Mouse (Mus musculus): Measurements from ENCODE around the gene Zfp423. TPM values are rescaled to one million over a fixed set of nuclear protein-coding genes. Genes with fewer than 3 reads are reported as not detected.

Gene Zfp423
- polyA plus RNA-seq, 1 experiment from 2014 or later = 7.5 TPM

DNA sequence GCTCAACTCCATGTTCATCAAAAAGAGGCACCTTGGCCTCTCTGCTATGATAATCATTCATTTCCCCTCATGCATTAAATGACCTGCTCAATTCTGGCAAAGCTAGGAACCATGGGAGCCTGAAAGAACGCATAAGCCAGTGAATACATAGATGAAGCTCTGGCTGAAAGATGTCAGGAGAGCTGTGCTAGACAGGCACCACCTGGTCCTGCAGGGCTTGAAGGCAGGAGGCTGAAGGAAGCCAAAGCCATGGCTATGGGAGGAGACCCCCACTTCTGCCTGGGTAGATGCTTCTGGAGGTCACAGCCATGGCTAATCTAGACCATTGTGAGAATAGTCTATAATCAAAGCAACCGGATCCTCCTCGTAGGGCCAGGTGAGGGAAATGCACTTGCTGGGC lies 183.5 kb downstream of the Zfp423 start:
- Histone ChIP-seq H3K27me3 (ENCODE audit: control insufficient read depth, insufficient read depth, low read depth, low read length) (no peaks in the 10 kb centered on the region), H3K27ac (ENCODE audit: low read length) (no peak overlapping the region), H3K9me3 (ENCODE audit: control insufficient read depth, low read length) (no peaks in the 10 kb centered on the region), H3K9ac (ENCODE audit: low read length) (no peak overlapping the region), H3K4me2 (ENCODE audit: low read depth, low read length) (no peak overlapping the region), H3K4me3 (ENCODE audit: low read length) (no peak overlapping the region), H3K4me1 (replicated peaks; ENCODE audit: control insufficient read depth, insufficient read depth, low read length) (0 out of 2 replicates have a peak, but pooled peaks cover 2% of the 10 kb centered on the region), H3K36me3 (ENCODE audit: control insufficient read depth, insufficient read depth, low read length) (no peaks in the 10 kb centered on the region)
- WGBS = 77% methylated on average over 3 of the region's 3 CpGs
- no peak for ATAC-seq (ENCODE audit: low read depth)

GRCm38 (mm10) chr8:87774966-87775365 lies 184.4 kb downstream of the Zfp423 start:
- no peak overlapping the region for H3K4me2 ChIP-seq (ENCODE audit: low read depth, low read length)
- no peaks in the 10 kb centered on the region for H3K36me3 ChIP-seq (ENCODE audit: control insufficient read depth, insufficient read depth, low read length)
- 74% methylated on average over 2 of the region's 2 CpGs for WGBS
- no peaks in the 10 kb centered on the region for H3K9me3 ChIP-seq (ENCODE audit: control insufficient read depth, low read length)
- no peak for ATAC-seq (ENCODE audit: low read depth)
- no peak overlapping the region for H3K9ac ChIP-seq (ENCODE audit: low read length)
- no peaks in the 10 kb centered on the region for H3K27me3 ChIP-seq (ENCODE audit: control insufficient read depth, insufficient read depth, low read depth, low read length)
- H3K4me3 ChIP-seq (ENCODE audit: low read length) = no peak overlapping the region
- H3K4me1 ChIP-seq (replicated peaks; ENCODE audit: control insufficient read depth, insufficient read depth, low read length) = 0 out of 2 replicates have a peak, but pooled peaks cover 2% of the 10 kb centered on the region
- H3K27ac ChIP-seq (ENCODE audit: low read length) = no peak overlapping the region

DNA sequence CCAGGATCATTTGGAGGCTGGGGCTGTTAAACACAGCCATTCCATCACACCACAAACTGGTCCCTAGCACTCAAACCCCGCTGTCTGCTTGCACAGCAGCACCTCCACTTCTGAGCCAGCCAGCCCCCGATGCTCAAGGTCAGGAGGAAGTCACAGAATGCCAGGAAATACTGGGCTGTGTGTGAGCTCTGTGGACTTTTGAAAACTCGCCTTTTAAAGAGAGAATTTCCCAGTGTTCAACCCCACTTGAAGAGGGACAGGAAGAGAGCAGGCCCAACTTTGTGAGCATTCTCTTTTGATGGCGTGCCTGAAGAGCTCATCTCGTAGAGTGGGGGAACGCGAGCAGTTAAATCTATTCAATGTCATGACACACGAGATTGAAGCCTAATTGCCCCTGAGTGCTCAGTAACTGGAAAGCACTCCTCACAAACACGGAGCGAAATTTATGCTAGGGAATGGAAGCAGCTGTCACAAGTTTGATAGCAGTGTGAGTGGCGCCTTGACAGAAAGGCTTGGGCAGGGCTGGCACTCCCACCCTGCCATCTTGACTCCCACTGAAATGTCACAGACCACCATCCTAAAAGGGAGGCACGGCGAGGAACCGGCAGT lies 186.4 kb downstream of the Zfp423 start:
- Histone ChIP-seq H3K4me2 (ENCODE audit: low read depth, low read length) (no peak overlapping the region), H3K4me1 (replicated peaks; ENCODE audit: control insufficient read depth, insufficient read depth, low read length) (0 out of 2 replicates have a peak, but pooled peaks cover 2% of the 10 kb centered on the region), H3K27ac (ENCODE audit: low read length) (no peak overlapping the region), H3K9me3 (ENCODE audit: control insufficient read depth, low read length) (no peaks in the 10 kb centered on the region), H3K4me3 (ENCODE audit: low read length) (no peak overlapping the region), H3K9ac (ENCODE audit: low read length) (no peak overlapping the region), H3K27me3 (ENCODE audit: control insufficient read depth, insufficient read depth, low read depth, low read length) (no peaks in the 10 kb centered on the region), H3K36me3 (ENCODE audit: control insufficient read depth, insufficient read depth, low read length) (no peaks in the 10 kb centered on the region)
- 59% methylated on average over 14 of the region's 14 CpGs for WGBS
- ATAC-seq (ENCODE audit: low read depth) = no peak

GRCm38 (mm10) chr8:87767882-87768281 lies 191.5 kb downstream of the Zfp423 start:
- WGBS = 83% methylated on average over 9 of the region's 9 CpGs
- no peaks in the 10 kb centered on the region for H3K27me3 ChIP-seq (ENCODE audit: control insufficient read depth, insufficient read depth, low read depth, low read length)

DNA sequence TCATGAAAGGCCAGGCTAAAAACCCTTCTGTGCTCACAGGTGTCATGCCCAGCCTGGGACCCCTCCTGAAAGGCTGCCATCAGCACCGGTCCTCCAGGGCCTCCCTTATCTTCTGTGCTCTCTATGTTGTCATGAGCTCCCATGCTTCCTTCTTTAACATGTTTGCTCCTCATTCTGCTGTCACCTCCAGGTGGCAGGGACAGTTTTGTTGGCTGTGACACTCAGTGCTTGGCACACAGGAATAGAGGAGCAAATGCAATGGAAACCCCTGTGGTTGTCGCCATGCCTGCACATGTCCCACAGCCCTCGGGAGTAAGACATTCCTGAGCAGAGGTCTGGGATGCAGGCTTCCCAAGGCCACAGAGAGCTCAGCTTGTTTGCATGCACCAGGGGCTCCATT lies 194.1 kb downstream of the Zfp423 start:
- no peaks in the 10 kb centered on the region for H3K4me1 ChIP-seq (replicated peaks; ENCODE audit: control insufficient read depth, insufficient read depth, low read length)
- no peaks in the 10 kb centered on the region for H3K9me3 ChIP-seq (ENCODE audit: control insufficient read depth, low read length)
- H3K27ac ChIP-seq (ENCODE audit: low read length) = no peak overlapping the region
- no peak overlapping the region for H3K9ac ChIP-seq (ENCODE audit: low read length)
- H3K4me3 ChIP-seq (ENCODE audit: low read length) = no peak overlapping the region
- no peak for ATAC-seq (ENCODE audit: low read depth)
- 66% methylated on average over 3 of the region's 3 CpGs for WGBS
- H3K27me3 ChIP-seq (ENCODE audit: control insufficient read depth, insufficient read depth, low read depth, low read length) = no peaks in the 10 kb centered on the region
- no peak overlapping the region for H3K4me2 ChIP-seq (ENCODE audit: low read depth, low read length)
- no peaks in the 10 kb centered on the region for H3K36me3 ChIP-seq (ENCODE audit: control insufficient read depth, insufficient read depth, low read length)

More at GRCm38 (mm10) chr8:87767882-87768281, 191.5 kb downstream of the Zfp423 start:
- no peak overlapping the region for H3K9ac ChIP-seq (ENCODE audit: low read length)
- H3K36me3 ChIP-seq (ENCODE audit: control insufficient read depth, insufficient read depth, low read length) = no peaks in the 10 kb centered on the region
- ATAC-seq (ENCODE audit: low read depth) = no peak
- H3K4me3 ChIP-seq (ENCODE audit: low read length) = no peak overlapping the region
- no peak overlapping the region for H3K4me2 ChIP-seq (ENCODE audit: low read depth, low read length)
- H3K4me1 ChIP-seq (replicated peaks; ENCODE audit: control insufficient read depth, insufficient read depth, low read length) = no peaks in the 10 kb centered on the region
- no peak overlapping the region for H3K27ac ChIP-seq (ENCODE audit: low read length)
- no peaks in the 10 kb centered on the region for H3K9me3 ChIP-seq (ENCODE audit: control insufficient read depth, low read length)

- no peaks in the 10 kb centered on the region for H3K4me1 ChIP-seq (replicated peaks; ENCODE audit: control insufficient read depth, insufficient read depth, low read length)
- WGBS = 41% methylated on average over 8 of the region's 8 CpGs
Measured at GRCm38 (mm10) chr8:87758750-87759149, 200.6 kb downstream of the Zfp423 start.

DNA sequence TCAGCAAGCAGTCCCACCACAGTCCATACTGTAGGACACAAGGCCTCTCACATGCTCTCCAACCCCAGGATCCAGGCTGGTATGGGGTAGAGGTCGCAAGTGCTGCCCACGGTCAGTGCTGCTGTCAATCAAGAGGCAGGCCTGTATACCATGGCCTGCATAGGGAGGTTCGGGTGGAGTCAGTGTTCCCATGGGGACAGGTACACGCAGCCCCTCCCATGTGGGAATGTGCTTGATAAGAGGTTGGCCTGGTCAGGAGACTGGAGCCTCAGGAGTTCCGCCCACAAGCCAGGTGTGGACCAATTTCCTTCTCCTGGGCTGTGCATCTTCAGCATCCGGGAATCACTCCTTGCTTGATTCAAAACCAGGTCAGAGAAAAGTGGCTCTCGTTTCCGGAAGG lies 204.5 kb downstream of the Zfp423 start:
- Histone ChIP-seq H3K4me2 (ENCODE audit: low read depth, low read length) (no peak overlapping the region), H3K36me3 (ENCODE audit: control insufficient read depth, insufficient read depth, low read length) (no peaks in the 10 kb centered on the region), H3K9me3 (ENCODE audit: control insufficient read depth, low read length) (no peaks in the 10 kb centered on the region), H3K4me1 (replicated peaks; ENCODE audit: control insufficient read depth, insufficient read depth, low read length) (peaks cover 20% of the 10 kb centered on the region), H3K4me3 (ENCODE audit: low read length) (no peak overlapping the region), H3K27me3 (ENCODE audit: control insufficient read depth, insufficient read depth, low read depth, low read length) (no peaks in the 10 kb centered on the region), H3K27ac (ENCODE audit: low read length) (no peak overlapping the region), H3K9ac (ENCODE audit: low read length) (no peak overlapping the region)
- WGBS = 78% methylated on average over 8 of the region's 8 CpGs
- ATAC-seq (ENCODE audit: low read depth) = no peak

More at GRCm38 (mm10) chr8:87758750-87759149, 200.6 kb downstream of the Zfp423 start:
- ATAC-seq (ENCODE audit: low read depth) = peak; percentile 93
- no peak overlapping the region for H3K4me2 ChIP-seq (ENCODE audit: low read depth, low read length)
- H3K4me3 ChIP-seq (ENCODE audit: low read length) = no peak overlapping the region
- H3K9ac ChIP-seq (ENCODE audit: low read length) = no peak overlapping the region
- H3K9me3 ChIP-seq (ENCODE audit: control insufficient read depth, low read length) = no peaks in the 10 kb centered on the region
- H3K27me3 ChIP-seq (ENCODE audit: control insufficient read depth, insufficient read depth, low read depth, low read length) = no peaks in the 10 kb centered on the region
- H3K27ac ChIP-seq (ENCODE audit: low read length) = no peak overlapping the region
- no peaks in the 10 kb centered on the region for H3K36me3 ChIP-seq (ENCODE audit: control insufficient read depth, insufficient read depth, low read length)

DNA sequence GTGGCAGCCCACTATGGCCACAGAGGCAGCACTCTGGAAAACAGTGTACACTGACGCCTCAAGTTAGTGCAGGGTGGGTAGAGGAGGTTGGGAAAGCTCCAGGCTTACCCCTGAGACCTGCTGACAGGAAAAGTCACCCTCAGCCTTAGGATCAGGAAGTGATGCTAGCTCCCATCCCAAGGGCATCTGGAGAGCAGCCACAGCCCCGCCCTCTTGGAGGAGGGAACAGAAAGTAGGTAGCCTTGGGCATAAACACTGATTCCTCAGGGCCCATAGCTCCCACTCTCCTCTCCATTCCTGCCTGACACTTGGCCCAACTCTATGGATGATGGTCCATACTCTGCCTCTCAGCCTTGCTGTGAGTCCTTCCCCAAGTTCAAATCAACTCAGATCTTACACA lies 205.8 kb downstream of the Zfp423 start:
- no peaks in the 10 kb centered on the region for H3K36me3 ChIP-seq (ENCODE audit: control insufficient read depth, insufficient read depth, low read length)
- H3K27me3 ChIP-seq (ENCODE audit: control insufficient read depth, insufficient read depth, low read depth, low read length) = no peaks in the 10 kb centered on the region
- no peak for ATAC-seq (ENCODE audit: low read depth)
- whole genome bisulfite sequencing = 74% methylated on average over 2 of the region's 2 CpGs
- H3K27ac ChIP-seq (ENCODE audit: low read length) = no peak overlapping the region
- H3K4me3 ChIP-seq (ENCODE audit: low read length) = no peak overlapping the region
- H3K4me1 ChIP-seq (replicated peaks; ENCODE audit: control insufficient read depth, insufficient read depth, low read length) = peaks cover 23% of the 10 kb centered on the region
- H3K9ac ChIP-seq (ENCODE audit: low read length) = no peak overlapping the region
- H3K4me2 ChIP-seq (ENCODE audit: low read depth, low read length) = no peak overlapping the region
- H3K9me3 ChIP-seq (ENCODE audit: control insufficient read depth, low read length) = no peaks in the 10 kb centered on the region

GRCm38 (mm10) chr8:87753148-87753547 lies 206.2 kb downstream of the Zfp423 start:
- H3K4me3 ChIP-seq (ENCODE audit: low read length) = no peak overlapping the region
- no peak overlapping the region for H3K4me2 ChIP-seq (ENCODE audit: low read depth, low read length)
- H3K9me3 ChIP-seq (ENCODE audit: control insufficient read depth, low read length) = no peaks in the 10 kb centered on the region
- no peaks in the 10 kb centered on the region for H3K36me3 ChIP-seq (ENCODE audit: control insufficient read depth, insufficient read depth, low read length)
- ATAC-seq (ENCODE audit: low read depth) = 0 out of 2 replicates have a peak, but pooled peaks have one; percentile 19
- WGBS = 62% methylated on average over 8 of the region's 8 CpGs
- H3K27ac ChIP-seq (ENCODE audit: low read length) = no peak overlapping the region
- no peak overlapping the region for H3K9ac ChIP-seq (ENCODE audit: low read length)
- H3K4me1 ChIP-seq (replicated peaks; ENCODE audit: control insufficient read depth, insufficient read depth, low read length) = peaks cover 23% of the 10 kb centered on the region
- H3K27me3 ChIP-seq (ENCODE audit: control insufficient read depth, insufficient read depth, low read depth, low read length) = no peaks in the 10 kb centered on the region
